Mouse (Mus musculus) inflammation-experienced regulatory T-cells (primary cell): Measurements from ENCODE around the gene Nlgn1. TPM values are rescaled to one million over a fixed set of nuclear protein-coding genes. Genes with fewer than 3 reads are reported as not detected.

Experiments used
- polyA plus RNA-seq, 2 experiments: library from polyadenylated mRNA; unstranded; fragments of 100-300 nt; shearing (Covaris generic); gene quantifications; one replicate each; pipeline ENCODE4 v1.2.1; 2017

Nlgn1 gene
- polyA plus RNA-seq: under 1 TPM; 0.08 to 0.29 TPM

GRCm38 (mm10) chr3:26332400-26333238, at the start of gene Nlgn1:
Nlgn1 (minus strand) TSS chr3:26332460.

